Mouse (Mus musculus) cortical plate, adult 2 months (tissue): ENCODE data around the gene St5.
A peak's percentile ranks its signal among the peaks of the same experiment; 100 is the strongest.

Experiments used
- CTCF ChIP-seq: fragments of 200-500 bp; IDR thresholded peaks from 2 replicates; pipeline ENCODE4 v1.5.1; 2011; ENCODE audit warnings: mild to moderate bottlenecking, control low read depth, low read length; ENCODE audit not compliant: insufficient read depth; ENCODE audit errors: extremely low read depth
- POLR2A ChIP-seq: fragments of 200-500 bp; IDR thresholded peaks from 2 replicates; pipeline ENCODE4 v1.6.1; 2011; ENCODE audit warnings: mild to moderate bottlenecking, low read length, control low read depth; ENCODE audit not compliant: insufficient read depth; ENCODE audit errors: extremely low read depth

GRCm38 (mm10) chr7:109528356-109528755, 175.0 kb downstream of the St5 start:
- TF ChIP-seq CTCF: peak; percentile 57
- no peak for TF ChIP-seq POLR2A
